Mouse (Mus musculus) olfactory bulb, adult 2 months (tissue): ENCODE data around the gene Zcchc2.

Experiments
- CTCF ChIP-seq: fragments of 200-500 bp; IDR thresholded peaks from 2 replicates; pipeline ENCODE4 v1.5.1; 2012; ENCODE audit warnings: low read depth, mild to moderate bottlenecking, low read length, moderate library complexity; ENCODE audit not compliant: insufficient read depth
- POLR2A ChIP-seq: fragments of 200-500 bp; IDR thresholded peaks from 2 replicates; pipeline ENCODE4 v1.6.1; 2012; ENCODE audit warnings: mild to moderate bottlenecking, low read depth, low read length, moderate library complexity; ENCODE audit not compliant: insufficient read depth

DNA sequence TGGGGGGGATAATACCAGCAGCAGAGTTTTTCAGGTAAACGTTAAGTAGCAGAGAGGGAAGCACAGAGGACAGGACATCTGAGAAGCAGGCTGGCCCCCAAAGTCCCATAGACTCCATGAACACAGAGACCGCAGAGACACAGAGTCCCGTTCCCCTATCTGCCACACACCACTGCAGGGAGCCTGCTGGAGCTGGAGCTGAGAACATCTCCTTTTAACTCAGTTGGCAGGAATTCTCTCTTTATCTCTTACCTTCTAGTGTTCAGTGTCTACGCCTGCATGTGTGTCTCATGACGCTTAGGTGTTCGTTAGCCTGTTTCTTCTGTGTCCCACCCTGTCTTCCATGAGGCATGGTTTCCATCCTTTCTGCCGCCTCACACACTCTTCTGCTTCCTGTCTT lies 83.0 kb downstream of the Zcchc2 start:
- TF ChIP-seq POLR2A (no peak), CTCF (no peak)
